Mouse (Mus musculus): ENCODE measurements around the gene Eya2. TPM values are rescaled to one million over a fixed set of nuclear protein-coding genes. Genes with fewer than 3 reads are reported as not detected.

Eya2 gene
- polyA plus RNA-seq, 1 experiment = 2.4 TPM

- WGBS = 89% methylated on average over 11 of the region's 11 CpGs
- H3K27ac ChIP-seq (ENCODE audit: control insufficient read depth, insufficient read depth, low read depth, low read length, poor library complexity) = no peak overlapping the region
- TF ChIP-seq POLR2A (IDR thresholded peaks at IDR 0.05; ENCODE audit: borderline replicate concordance, control insufficient read depth, low read depth, low read length) = no peak
- no peak overlapping the region for H3K4me3 ChIP-seq (replicated peaks; ENCODE audit: control insufficient read depth, low read depth, low read length)
- H3K4me1 ChIP-seq (ENCODE audit: control insufficient read depth, insufficient read depth, low read length) = no peaks in the 10 kb centered on the region; the same call in 1 of the 2 replicates
Measured at GRCm38 (mm10) chr2:165741526-165742050, 146.8 kb downstream of the Eya2 start.

GRCm38 (mm10) chr2:165742210-165742786 lies 147.5 kb downstream of the Eya2 start:
- no peak overlapping the region for H3K4me3 ChIP-seq (replicated peaks; ENCODE audit: control insufficient read depth, low read depth, low read length)
- H3K4me1 ChIP-seq (ENCODE audit: control insufficient read depth, insufficient read depth, low read length) = no peaks in the 10 kb centered on the region
- H3K27ac ChIP-seq (ENCODE audit: control insufficient read depth, insufficient read depth, low read depth, low read length, poor library complexity) = no peak overlapping the region
- WGBS = 87% methylated on average over 21 of the region's 21 CpGs
- no peak for TF ChIP-seq CTCF (IDR thresholded peaks at IDR 0.05; ENCODE audit: control insufficient read depth, insufficient read depth, low read length)
- TF ChIP-seq POLR2A (IDR thresholded peaks at IDR 0.05; ENCODE audit: borderline replicate concordance, control insufficient read depth, low read depth, low read length) = no peak

GRCm38 (mm10) chr2:165745306-165746098 lies 150.7 kb downstream of the Eya2 start:
- 87% methylated on average over 18 of the region's 18 CpGs for WGBS
- H3K4me1 ChIP-seq (ENCODE audit: control insufficient read depth, insufficient read depth, low read length) = no peaks in the 10 kb centered on the region
- H3K27ac ChIP-seq (ENCODE audit: control insufficient read depth, insufficient read depth, low read depth, low read length, poor library complexity) = no peak overlapping the region
- H3K4me3 ChIP-seq (replicated peaks; ENCODE audit: control insufficient read depth, low read depth, low read length) = no peak overlapping the region
- no peak for TF ChIP-seq CTCF (IDR thresholded peaks at IDR 0.05; ENCODE audit: control insufficient read depth, insufficient read depth, low read length)
- no peak for TF ChIP-seq POLR2A (IDR thresholded peaks at IDR 0.05; ENCODE audit: borderline replicate concordance, control insufficient read depth, low read depth, low read length)

- no peak overlapping the region for H3K27ac ChIP-seq (ENCODE audit: control insufficient read depth, insufficient read depth, low read depth, low read length, poor library complexity)
- H3K4me3 ChIP-seq (replicated peaks; ENCODE audit: control insufficient read depth, low read depth, low read length) = no peak overlapping the region
- 64% methylated on average over 7 of the region's 7 CpGs for WGBS
- H3K4me1 ChIP-seq (ENCODE audit: control insufficient read depth, insufficient read depth, low read length) = peaks cover 1% of the 10 kb centered on the region; the same call in 1 of the 2 replicates
- no peak for TF ChIP-seq POLR2A (IDR thresholded peaks at IDR 0.05; ENCODE audit: borderline replicate concordance, control insufficient read depth, low read depth, low read length)
- TF ChIP-seq CTCF (IDR thresholded peaks at IDR 0.05; ENCODE audit: control insufficient read depth, insufficient read depth, low read length) = no peak
Measured at GRCm38 (mm10) chr2:165747975-165748374, 153.1 kb downstream of the Eya2 start.

- TF ChIP-seq CTCF (IDR thresholded peaks at IDR 0.05; ENCODE audit: control insufficient read depth, insufficient read depth, low read length) (no peak), POLR2A (IDR thresholded peaks at IDR 0.05; ENCODE audit: borderline replicate concordance, control insufficient read depth, low read depth, low read length) (no peak)
- Histone ChIP-seq H3K4me1 (ENCODE audit: control insufficient read depth, insufficient read depth, low read length) (peaks cover 1% of the 10 kb centered on the region; the same call in 1 of the 2 replicates), H3K27ac (ENCODE audit: control insufficient read depth, insufficient read depth, low read depth, low read length, poor library complexity) (no peak overlapping the region), H3K4me3 (replicated peaks; ENCODE audit: control insufficient read depth, low read depth, low read length) (no peak overlapping the region)
- 81% methylated on average over 11 of the region's 11 CpGs for WGBS
Measured at GRCm38 (mm10) chr2:165748426-165748825, 153.6 kb downstream of the Eya2 start.

- H3K27ac ChIP-seq (ENCODE audit: control insufficient read depth, insufficient read depth, low read depth, low read length, poor library complexity) = no peak overlapping the region
- H3K4me3 ChIP-seq (replicated peaks; ENCODE audit: control insufficient read depth, low read depth, low read length) = no peak overlapping the region
- peaks cover 1% of the 10 kb centered on the region; the same call in 1 of the 2 replicates for H3K4me1 ChIP-seq (ENCODE audit: control insufficient read depth, insufficient read depth, low read length)
- TF ChIP-seq POLR2A (IDR thresholded peaks at IDR 0.05; ENCODE audit: borderline replicate concordance, control insufficient read depth, low read depth, low read length) = no peak
- no peak for TF ChIP-seq CTCF (IDR thresholded peaks at IDR 0.05; ENCODE audit: control insufficient read depth, insufficient read depth, low read length)
- 30% methylated on average over 7 of the region's 7 CpGs for WGBS
Measured at GRCm38 (mm10) chr2:165751068-165751467, 156.2 kb downstream of the Eya2 start.

- 36% methylated on average over 4 of the region's 4 CpGs for WGBS
- no peak for TF ChIP-seq POLR2A (IDR thresholded peaks at IDR 0.05; ENCODE audit: borderline replicate concordance, control insufficient read depth, low read depth, low read length)
- no peak for TF ChIP-seq CTCF (IDR thresholded peaks at IDR 0.05; ENCODE audit: control insufficient read depth, insufficient read depth, low read length)
Measured at GRCm38 (mm10) chr2:165752704-165753103, 157.9 kb downstream of the Eya2 start.

GRCm38 (mm10) chr2:165757799-165758198 lies 163.0 kb downstream of the Eya2 start:
- H3K4me3 ChIP-seq (replicated peaks; ENCODE audit: control insufficient read depth, low read depth, low read length) = no peak overlapping the region
- no peaks in the 10 kb centered on the region for H3K4me1 ChIP-seq (ENCODE audit: control insufficient read depth, insufficient read depth, low read length)
- TF ChIP-seq POLR2A (IDR thresholded peaks at IDR 0.05; ENCODE audit: borderline replicate concordance, control insufficient read depth, low read depth, low read length) (no peak), CTCF (IDR thresholded peaks at IDR 0.05; ENCODE audit: control insufficient read depth, insufficient read depth, low read length) (no peak)
- no peak overlapping the region for H3K27ac ChIP-seq (ENCODE audit: control insufficient read depth, insufficient read depth, low read depth, low read length, poor library complexity)
- 86% methylated on average over 15 of the region's 15 CpGs for WGBS

More at GRCm38 (mm10) chr2:165752704-165753103, 157.9 kb downstream of the Eya2 start:
- Histone ChIP-seq H3K4me1 (ENCODE audit: control insufficient read depth, insufficient read depth, low read length) (peaks cover 1% of the 10 kb centered on the region; the same call in 1 of the 2 replicates), H3K4me3 (replicated peaks; ENCODE audit: control insufficient read depth, low read depth, low read length) (no peak overlapping the region), H3K27ac (ENCODE audit: control insufficient read depth, insufficient read depth, low read depth, low read length, poor library complexity) (no peak overlapping the region)
